Mouse (Mus musculus): ENCODE measurements around the gene Tex19.1.

Tex19.1 gene

GRCm38 (mm10) chr11:121148193-121148592, 2.2 kb downstream of the Tex19.1 start:
- no peak for DNase-seq

GRCm38 (mm10) chr11:121154203-121154602, 8.3 kb downstream of the Tex19.1 start:
- DNase-seq = no peak

DNA sequence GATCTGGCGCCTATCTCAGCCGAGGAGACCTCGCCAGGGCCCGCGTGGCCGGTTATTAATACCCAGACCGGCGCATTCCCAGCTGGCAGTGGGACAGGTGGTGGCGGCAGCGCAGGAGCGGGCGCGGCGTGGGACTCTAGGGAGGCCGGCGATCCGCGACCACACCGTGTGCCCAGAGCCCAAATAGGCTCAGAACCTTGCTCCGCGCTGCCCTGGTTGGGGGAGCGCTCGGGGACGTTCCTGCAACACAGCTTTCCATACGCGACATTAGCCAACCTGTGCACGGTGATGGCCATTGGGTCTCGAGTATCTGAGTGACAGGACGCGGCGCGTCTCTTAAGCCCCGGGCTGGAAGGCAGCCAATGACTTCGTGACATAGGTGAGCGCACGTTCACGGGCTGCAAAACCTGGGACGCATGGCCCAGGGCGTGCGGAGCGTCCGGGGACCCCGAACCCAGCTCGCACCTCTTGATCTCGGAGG, 10.5 kb downstream of the Tex19.1 start:
- peak; percentile 82 to 85 for DNase-seq

GRCm38 (mm10) chr11:121159971-121160370, 14.0 kb downstream of the Tex19.1 start, which contains the start of gene Uts2r:
Gene Uts2r, plus strand, starts transcription at chr11:121160271.
- DNase-seq = no peak

DNA sequence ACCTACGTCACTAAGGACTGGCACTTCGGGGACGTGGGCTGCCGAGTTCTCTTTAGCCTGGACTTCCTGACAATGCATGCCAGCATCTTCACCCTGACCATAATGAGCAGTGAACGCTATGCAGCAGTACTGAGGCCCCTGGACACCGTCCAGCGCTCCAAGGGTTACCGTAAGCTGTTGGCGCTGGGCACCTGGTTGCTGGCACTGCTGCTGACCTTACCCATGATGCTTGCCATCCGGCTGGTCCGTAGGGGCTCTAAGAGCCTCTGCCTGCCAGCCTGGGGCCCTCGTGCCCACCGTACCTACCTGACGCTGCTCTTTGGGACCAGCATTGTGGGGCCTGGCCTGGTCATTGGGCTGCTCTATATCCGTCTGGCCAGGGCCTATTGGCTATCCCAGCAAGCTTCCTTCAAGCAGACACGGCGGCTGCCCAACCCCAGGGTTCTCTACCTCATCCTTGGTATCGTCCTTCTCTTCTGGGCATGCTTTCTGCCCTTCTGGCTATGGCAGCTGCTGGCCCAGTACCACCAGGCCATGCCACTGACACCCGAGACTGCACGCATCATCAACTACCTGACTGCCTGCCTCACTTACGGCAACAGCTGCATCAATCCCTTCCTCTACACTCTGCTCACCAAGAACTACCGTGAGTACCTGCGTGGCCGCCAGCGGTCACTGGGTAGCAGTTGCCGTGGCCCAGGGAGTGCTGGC, 14.8 kb downstream of the Tex19.1 start:
- DNase-seq = peak; percentile 56 to 74

DNA sequence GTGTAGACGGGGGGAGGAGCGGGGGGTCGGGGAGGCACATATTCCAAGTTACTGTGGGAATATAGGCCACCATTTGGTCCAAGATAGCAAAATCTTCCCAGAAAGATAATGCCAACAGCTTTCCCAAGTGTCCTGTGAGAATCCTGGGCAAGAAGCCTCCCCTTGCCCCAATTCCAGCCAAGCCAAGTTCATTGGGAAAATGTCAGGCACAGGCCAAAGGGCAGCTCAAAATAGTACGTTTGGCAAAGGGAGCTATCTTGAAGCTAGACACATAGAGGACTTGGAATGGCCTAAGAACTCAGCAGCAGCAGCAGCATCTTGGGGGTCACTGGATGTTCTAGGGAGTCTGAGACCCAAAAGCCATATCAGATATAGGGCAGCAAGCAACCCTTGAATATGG, 17.8 kb downstream of the Tex19.1 start:
- no peak for DNase-seq

DNA sequence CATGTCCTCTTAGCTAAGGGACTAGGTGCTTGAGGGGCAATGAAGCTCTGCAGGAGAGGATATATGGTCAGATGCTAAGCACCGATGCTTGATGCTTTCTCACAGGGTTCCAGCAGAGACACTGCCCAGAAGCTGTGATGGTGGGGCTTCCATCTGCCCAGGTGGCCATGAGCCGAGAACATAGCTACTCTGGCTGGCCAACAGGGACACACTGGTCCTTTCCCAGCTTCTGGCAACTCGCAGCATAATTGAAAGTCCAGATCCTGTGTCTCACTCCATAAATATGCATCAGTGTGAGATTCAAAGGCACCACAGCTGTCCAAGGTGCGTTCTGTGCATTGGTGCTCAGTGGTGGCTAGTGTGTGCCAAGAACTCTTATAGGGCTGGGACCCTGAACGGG, 27.3 kb downstream of the Tex19.1 start:
- DNase-seq = no peak

DNA sequence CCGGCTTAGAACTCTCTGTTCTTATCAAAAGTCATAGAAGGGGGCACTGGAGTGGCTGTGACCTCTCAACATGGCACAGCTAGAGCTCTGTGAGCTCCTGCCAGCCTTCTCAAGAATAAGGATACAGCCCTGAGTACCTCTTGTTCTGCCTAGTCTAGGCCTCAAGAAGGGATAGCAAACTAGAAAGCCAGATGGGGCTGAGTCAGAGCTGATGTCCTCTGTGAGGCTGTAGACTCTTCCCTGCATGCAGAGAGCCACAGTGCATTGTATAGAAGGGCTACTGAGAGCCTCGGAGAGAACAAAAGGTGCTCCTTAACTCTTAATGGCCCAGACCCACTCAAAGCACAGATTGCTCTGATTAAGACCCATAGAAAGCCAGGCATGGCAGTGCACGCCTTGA, 28.3 kb downstream of the Tex19.1 start:
- DNase-seq = no peak

GRCm38 (mm10) chr11:121176285-121177270, 30.6 kb downstream of the Tex19.1 start:
- DNase-seq = peak; percentile 77 to 83

GRCm38 (mm10) chr11:121189681-121190080, 43.7 kb downstream of the Tex19.1 start:
- DNase-seq = peak; percentile 71

DNA sequence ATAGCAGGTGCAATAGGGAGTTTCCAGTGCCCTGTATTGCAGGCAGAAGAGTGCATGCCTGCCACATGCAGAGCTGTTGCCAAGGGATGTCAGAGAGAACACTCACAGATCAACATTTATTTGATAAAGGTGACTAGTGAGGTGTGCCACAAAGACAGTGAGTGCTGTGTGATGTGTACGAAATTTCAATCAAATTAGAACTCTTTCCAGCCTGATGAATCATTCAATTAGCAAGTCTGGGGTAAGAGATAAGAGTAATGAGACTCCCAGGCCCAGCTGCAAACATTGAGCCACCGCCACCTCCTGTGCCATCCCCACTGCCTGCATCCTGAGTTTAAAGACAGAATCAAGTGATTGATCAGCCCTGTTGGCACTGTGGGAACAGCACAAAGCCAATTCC, 46.8 kb downstream of the Tex19.1 start:
- no peak for DNase-seq

- DNase-seq = no peak
Measured at GRCm38 (mm10) chr11:121193415-121193814, 47.5 kb downstream of the Tex19.1 start.
